Mouse (Mus musculus): ENCODE data around the gene Tmem221. TPM values are rescaled to one million over a fixed set of nuclear protein-coding genes. Genes with fewer than 3 reads are reported as not detected.

Gene Tmem221
- polyA plus RNA-seq, 1 experiment, result 3.4 TPM

DNA sequence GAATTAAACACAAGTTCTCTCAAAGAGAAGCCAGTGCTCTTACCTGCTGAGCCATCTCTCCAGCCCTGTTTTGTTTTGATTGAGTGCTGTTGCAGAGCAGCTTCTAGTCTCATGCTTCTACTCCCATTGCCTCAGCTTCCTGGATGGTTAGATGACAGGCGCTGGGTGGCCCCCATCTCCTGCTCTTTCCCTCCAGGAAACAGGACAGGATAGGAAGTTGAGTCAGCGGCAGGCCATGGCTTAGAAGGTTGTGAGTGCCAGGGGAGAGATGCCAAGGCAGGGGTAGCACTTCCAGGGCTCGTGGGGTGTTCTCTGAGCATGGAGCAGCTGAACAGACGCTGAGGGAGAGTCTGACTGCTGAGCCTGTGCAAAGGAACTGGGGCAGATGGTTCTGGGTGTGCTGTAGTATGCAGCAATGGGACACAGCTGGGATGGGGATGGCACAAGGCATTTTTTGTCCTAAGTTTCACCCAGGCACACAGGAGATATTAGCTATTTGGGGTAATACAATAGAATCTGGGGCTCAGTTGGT lies 19.3 kb upstream of the Tmem221 start:
- DNase-seq (ENCODE audit: low read depth), result no peak

GRCm38 (mm10) chr8:71575020-71575419 lies 16.3 kb upstream of the Tmem221 start:
- no peak for DNase-seq (ENCODE audit: low read depth)

DNA sequence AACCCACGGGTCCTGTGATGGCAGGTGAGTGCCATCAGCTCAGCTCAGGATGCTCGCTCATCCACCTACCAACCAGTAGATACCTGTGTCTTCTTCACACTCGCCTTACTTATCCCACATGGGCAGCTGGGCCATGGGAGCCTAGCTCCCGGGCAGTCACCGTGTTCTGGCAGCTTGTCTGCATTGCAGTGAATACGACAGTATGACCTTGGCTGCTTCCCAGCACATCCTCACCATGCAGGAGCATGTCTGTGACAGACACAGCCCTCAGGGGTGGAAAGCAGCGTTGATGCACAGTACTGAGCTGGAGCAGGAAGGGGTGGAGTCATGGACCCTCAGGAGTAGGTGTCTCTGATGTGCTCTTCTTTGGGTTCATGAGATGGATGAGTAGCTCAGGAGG lies 15.8 kb upstream of the Tmem221 start:
- no peak for DNase-seq (ENCODE audit: low read depth)

DNA sequence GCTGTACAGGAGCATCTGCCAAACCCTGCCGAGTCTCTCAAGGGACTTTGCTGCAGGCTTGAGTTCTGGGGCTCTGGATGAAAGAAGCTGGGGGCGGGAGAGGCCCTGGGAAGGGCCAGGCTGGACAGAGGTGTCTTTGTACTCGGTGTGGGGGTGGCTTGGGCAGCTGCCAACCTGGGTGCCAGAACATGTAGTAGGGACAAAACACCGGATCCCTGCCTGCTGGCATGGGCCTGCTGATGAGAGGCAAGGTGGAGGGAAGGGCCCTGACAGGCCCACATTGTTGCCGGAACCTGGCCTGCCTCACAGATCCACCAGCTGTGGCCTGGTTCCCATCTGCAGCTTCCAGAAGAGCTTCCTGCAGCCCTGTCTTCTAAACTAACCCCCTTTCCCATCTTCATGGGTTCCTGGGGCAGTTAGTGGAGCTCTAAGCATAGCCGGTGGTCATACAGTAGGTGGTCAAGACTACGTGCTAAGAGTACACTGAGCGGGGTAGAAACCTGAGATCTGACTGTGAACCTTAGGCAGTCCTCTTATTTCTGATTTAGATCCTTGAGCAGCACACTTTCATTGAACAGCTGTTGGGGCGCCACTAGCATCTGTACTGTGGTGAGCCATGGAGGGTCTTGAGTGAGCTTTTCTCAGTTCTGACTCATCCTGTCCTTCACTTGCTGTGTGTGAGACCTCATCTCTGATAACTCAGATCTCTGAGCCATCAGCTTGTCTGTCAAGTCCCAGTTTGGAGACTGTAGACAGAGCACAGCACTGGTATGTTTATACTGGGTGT lies 14.4 kb upstream of the Tmem221 start:
- peak; percentile 75 for DNase-seq (ENCODE audit: low read depth)

GRCm38 (mm10) chr8:71572077-71572476 lies 13.4 kb upstream of the Tmem221 start:
- DNase-seq (ENCODE audit: low read depth), result no peak

- DNase-seq (ENCODE audit: low read depth), result peak; percentile 82
Measured at GRCm38 (mm10) chr8:71570291-71570954, 11.8 kb upstream of the Tmem221 start.

GRCm38 (mm10) chr8:71569366-71570290 lies 11.0 kb upstream of the Tmem221 start:
- peak; percentile 92 for DNase-seq (ENCODE audit: low read depth)

DNA sequence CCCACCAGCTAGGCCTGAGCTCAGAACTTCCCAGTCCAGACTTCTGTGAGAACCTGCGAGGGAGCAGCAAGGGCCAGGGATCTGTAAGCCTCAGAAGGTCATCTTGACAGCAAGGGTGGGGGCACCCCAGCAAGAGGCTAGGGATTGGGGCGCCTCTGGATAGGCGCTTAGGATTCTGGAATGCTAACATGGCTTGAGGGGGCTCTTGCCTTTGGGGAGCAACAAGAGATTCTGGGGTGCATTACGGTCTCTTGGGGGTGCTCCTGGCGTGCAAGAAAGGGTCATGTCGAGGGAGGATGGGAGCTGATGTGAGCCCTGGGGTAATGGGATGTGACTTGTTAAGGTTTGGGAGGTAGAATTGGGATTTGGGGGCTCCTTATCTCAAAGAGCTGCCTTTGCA lies 10.3 kb upstream of the Tmem221 start:
- no peak for DNase-seq (ENCODE audit: low read depth)

DNA sequence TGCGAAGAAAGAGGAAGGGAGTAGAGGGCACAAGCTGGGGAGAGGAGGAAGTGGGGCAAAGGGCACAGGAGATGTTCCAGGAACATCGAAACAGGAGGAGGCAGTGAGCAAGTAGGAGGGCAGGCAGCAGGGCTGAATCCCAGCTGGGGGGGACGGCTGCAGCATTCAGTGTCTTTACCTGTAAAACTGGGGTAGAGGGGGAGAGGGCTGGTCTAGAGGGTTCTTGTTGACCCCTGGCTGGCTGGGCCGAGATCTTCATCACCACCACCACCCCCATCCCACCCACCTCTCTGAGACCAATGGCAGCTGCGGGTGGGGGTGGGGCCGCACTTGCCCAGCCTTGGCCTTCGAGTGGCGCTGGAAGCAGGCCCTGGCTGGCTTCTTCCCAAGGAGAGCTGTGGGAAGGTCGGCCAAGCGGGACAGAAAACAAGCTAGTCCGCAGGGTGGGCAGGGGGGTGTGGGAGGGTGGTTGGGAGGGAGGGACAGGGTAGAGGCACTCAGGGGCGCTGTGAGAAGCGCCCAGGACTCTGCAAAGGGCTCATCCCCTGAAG lies 9.8 kb upstream of the Tmem221 start, which contains the start of gene Slc27a1:
Slc27a1 (plus strand) TSS at position 496 of the 551 bp plus-strand sequence.
- DNase-seq (ENCODE audit: low read depth), result no peak

- no peak for DNase-seq (ENCODE audit: low read depth)
Measured at GRCm38 (mm10) chr8:71567587-71567986, 8.9 kb upstream of the Tmem221 start.

- no peak for DNase-seq (ENCODE audit: low read depth)
Measured at GRCm38 (mm10) chr8:71566501-71566900, 7.8 kb upstream of the Tmem221 start, which contains the start of gene Nxnl1. Gene Nxnl1, minus strand, starts transcription at chr8:71566601.

DNA sequence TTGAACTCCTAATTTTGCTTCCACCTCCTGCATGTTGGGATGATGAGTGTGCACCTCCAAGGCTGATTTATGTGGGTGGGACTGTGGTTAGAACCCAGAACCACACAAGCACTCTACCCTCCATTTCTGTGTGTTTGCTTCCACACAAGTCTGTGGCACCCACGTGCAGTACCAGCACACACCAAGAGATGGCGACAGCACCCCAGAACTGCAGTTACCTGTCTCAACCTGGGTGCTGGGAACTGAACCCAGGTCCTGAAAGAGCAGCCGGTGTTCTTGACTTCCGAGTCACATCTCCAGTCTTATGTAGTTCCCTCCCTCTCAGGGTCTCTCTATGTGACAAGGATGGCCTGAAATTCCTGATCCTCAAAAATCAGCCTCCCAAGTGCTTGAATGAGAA lies 5.3 kb upstream of the Tmem221 start:
- no peak for DNase-seq (ENCODE audit: low read depth)

- DNase-seq (ENCODE audit: low read depth), result no peak
Measured at GRCm38 (mm10) chr8:71562751-71563150, 4.1 kb upstream of the Tmem221 start.

DNA sequence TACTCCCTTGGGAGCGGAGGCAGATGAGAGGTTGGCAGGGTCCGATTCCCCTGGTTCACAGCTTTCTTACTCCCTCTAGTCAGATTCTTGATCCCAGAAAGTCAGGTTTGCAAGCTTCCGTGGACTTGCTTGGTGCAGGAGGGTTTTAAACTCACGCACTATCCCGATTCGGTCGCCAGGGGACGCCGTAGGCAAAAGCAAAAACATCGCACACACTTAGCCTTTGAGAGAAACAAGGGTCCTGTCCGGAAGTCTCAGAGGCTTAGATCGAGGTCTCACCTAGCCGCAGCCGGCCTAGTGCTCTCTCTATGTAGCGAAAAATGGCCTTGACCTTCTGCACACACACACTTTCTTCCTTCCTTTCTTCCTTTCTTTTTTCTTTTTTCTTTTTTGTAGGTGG lies 2.7 kb upstream of the Tmem221 start:
- no peak for DNase-seq (ENCODE audit: low read depth)

DNA sequence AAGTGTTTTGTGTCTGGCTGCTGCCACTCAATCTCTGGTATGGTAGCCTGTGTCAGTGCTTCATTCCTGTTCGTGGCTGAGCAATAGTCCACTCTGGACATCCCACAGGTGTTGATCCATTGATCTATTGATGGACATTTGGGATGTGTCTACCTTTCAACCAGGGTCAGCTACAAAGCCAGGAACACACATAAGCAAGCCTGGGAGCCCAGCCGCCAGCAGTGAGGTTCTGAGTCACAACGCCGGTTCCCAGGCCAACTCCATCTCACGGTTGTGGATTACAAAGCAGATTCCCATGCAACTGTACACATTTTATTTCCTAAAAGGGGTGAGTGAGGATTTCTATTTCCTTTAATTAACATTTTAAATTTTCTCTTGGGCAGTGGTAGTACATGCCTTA lies 2.1 kb upstream of the Tmem221 start:
- no peak for DNase-seq (ENCODE audit: low read depth)

DNA sequence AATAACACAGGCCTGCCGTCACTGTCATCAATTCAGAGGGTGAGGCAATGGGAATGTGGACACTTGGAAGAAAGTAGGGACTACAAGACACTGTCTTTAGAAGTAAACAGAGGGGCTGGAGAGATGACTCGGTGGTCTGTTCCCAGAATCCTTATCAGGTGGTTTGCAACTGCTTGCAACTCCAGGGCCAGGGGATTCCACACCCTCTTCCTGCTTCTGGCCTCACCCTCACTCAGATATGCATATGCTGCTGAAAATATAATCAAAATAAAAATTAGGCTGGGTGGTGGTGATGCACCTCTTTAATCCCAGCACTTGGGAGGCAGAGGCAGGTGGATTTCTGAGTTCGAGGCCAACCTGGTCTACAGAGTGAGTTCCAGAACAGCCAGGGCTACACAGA lies 1.4 kb upstream of the Tmem221 start:
- no peak for DNase-seq (ENCODE audit: low read depth)

DNA sequence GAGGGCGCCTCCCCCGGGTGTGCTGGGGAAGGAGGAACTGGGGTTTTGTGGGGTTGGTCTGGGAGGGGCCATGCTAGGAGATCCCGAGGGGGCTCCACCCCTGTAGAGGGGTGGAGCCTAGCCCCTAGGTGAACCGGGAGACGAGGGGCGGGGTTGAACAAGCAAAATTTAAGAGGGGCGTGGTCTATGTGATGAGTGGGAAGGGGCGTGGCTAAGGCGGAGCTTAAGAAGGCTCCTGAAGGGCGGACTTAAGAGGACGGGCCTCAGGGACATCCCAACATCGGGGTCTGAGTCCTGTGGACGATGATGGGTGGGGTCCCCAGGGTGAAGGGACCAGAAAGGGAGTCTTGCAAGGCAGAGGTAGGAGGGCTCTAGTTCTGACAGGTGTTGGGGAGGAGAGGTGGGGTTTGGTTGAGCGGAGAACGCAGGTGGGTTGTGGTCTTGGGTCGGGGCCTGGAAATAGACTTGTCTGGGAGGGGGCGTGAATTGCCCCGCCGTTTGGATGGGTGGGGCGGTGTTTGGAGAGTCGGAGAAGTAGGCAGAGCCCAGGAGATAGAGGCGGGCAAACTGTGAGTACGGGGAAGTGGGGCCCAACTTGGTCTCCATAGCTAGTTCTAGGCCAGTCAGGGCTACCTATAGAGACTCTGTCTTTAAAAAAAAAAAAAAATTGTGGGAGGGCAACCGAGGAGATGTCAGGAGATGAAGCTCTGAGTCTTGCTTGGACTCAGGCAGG lies 453 bp upstream of the Tmem221 start:
- DNase-seq (ENCODE audit: low read depth), result no peak

DNA sequence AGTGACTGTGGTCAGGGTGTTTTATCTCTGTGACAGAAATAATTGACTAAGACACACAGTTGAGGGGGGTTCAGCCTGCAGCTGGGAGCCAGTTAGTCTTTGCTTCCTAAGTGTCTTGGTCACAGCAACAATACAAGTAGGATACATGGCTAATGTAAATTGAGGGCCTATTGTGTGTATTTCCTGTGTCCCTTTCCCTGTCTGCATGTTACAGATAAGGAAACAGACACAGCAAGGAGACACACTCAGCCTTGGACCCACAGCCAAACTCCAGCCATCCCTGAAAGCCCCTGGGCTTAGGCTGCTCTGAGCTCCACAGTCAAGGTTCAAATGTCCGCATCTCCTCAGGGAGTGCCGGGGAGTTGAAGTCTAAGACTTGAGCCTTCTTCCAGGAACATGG lies 4.0 kb downstream of the Tmem221 start:
- no peak for DNase-seq (ENCODE audit: low read depth)

GRCm38 (mm10) chr8:71554001-71554400 lies 4.7 kb downstream of the Tmem221 start:
- no peak for DNase-seq (ENCODE audit: low read depth)

GRCm38 (mm10) chr8:71552770-71553169 lies 5.9 kb downstream of the Tmem221 start:
- no peak for DNase-seq (ENCODE audit: low read depth)

GRCm38 (mm10) chr8:71550754-71551153 lies 7.9 kb downstream of the Tmem221 start:
- no peak for DNase-seq (ENCODE audit: low read depth)
